Mouse (Mus musculus): ENCODE results near the gene Nat8f2. TPM values are rescaled to one million over a fixed set of nuclear protein-coding genes. Genes with fewer than 3 reads are reported as not detected.
"Not testable (repeated sequence)": the region's sequence is repeated elsewhere in the genome, so short reads cannot be mapped to it uniquely, and the experiment has no call there.

Gene Nat8f2
- total and polyA plus RNA-seq, 3 experiments: 0.06 to 0.12 TPM; not detected in 1

- peaks cover 6 to 7% of the 10 kb centered on the region in 2 experiments for H3K27me3 ChIP-seq (ENCODE audit: control insufficient read depth in 1 of 2, insufficient read depth in 2 of 2, low read length in 2 of 2)
- H3K9me3 ChIP-seq (replicated peaks; ENCODE audit: insufficient read depth, low read length): no peaks in the 10 kb centered on the region
- TF ChIP-seq MAX (IDR thresholded peaks at IDR 0.05; ENCODE audit: low read length) (no peak), CTCF (IDR thresholded peaks at IDR 0.05 in 2 of 3, conservative IDR thresholded peaks at IDR 0.05 in 1 of 3; ENCODE audit: control insufficient read depth in 1 of 3, insufficient read depth in 1 of 3, low read depth in 2 of 3, low read length in 3 of 3, poor library complexity in 1 of 3, severe bottlenecking in 1 of 3) (no peak), CHD1 (IDR thresholded peaks at IDR 0.05; ENCODE audit: low read depth, low read length) (no peak), TCF12 (IDR thresholded peaks at IDR 0.05; ENCODE audit: low read depth, low read length) (no peak), RAD21 (IDR thresholded peaks at IDR 0.05; ENCODE audit: low read depth, low read length) (no peak), POLR2A (IDR thresholded peaks at IDR 0.05; ENCODE audit: control insufficient read depth in 1 of 2, insufficient read depth in 1 of 2, low read depth in 1 of 2, low read length in 2 of 2, poor library complexity in 1 of 2) (no peak), USF2 (IDR thresholded peaks at IDR 0.05; ENCODE audit: borderline replicate concordance in 1 of 2, insufficient read depth in 1 of 2, low read depth in 1 of 2, low read length in 2 of 2) (no peak), USF1 (IDR thresholded peaks at IDR 0.05; ENCODE audit: low read depth, low read length) (no peak), SMC3 (IDR thresholded peaks at IDR 0.05; ENCODE audit: low read depth, low read length) (no peak)
- no peaks in the 10 kb centered on the region for H3K36me3 ChIP-seq (ENCODE audit: control insufficient read depth in 1 of 2, insufficient read depth in 2 of 2, low read length in 2 of 2)
- H3K9ac ChIP-seq (ENCODE audit: control insufficient read depth, low read depth, low read length, poor library complexity, severe bottlenecking): no peak overlapping the region
- H3K4me3 ChIP-seq (ENCODE audit: control insufficient read depth in 1 of 2, insufficient read depth in 1 of 2, low read depth in 2 of 2, low read length in 2 of 2): no peak overlapping the region
- no peaks in the 10 kb centered on the region for H3K79me2 ChIP-seq (ENCODE audit: control insufficient read depth, insufficient read depth, low read length, poor library complexity)
- DNase-seq (ENCODE audit: low read depth, low spot score): no peak
- no peaks in the 10 kb centered on the region for H3K4me1 ChIP-seq (ENCODE audit: control insufficient read depth in 1 of 2, insufficient read depth in 2 of 2, low read length in 2 of 2)
- H3K27ac ChIP-seq (ENCODE audit: control insufficient read depth, low read depth, low read length): no peak overlapping the region
Observed at GRCm38 (mm10) chr6:85884311-85884710, 15.4 kb upstream of the Nat8f2 start.

GRCm38 (mm10) chr6:85883246-85883645 lies 14.3 kb upstream of the Nat8f2 start:
- not testable (repeated sequence) for H3K27ac ChIP-seq (ENCODE audit: control insufficient read depth, low read depth, low read length); H3K79me2 ChIP-seq (ENCODE audit: control insufficient read depth, insufficient read depth, low read length, poor library complexity); H3K4me1 ChIP-seq (ENCODE audit: control insufficient read depth in 1 of 2, insufficient read depth in 2 of 2, low read length in 2 of 2); H3K36me3 ChIP-seq (ENCODE audit: control insufficient read depth in 1 of 2, insufficient read depth in 2 of 2, low read length in 2 of 2); H3K4me3 ChIP-seq (ENCODE audit: control insufficient read depth in 1 of 2, insufficient read depth in 1 of 2, low read depth in 2 of 2, low read length in 2 of 2); DNase-seq (ENCODE audit: low read depth, low spot score); H3K9ac ChIP-seq (ENCODE audit: control insufficient read depth, low read depth, low read length, poor library complexity, severe bottlenecking); H3K9me3 ChIP-seq (replicated peaks; ENCODE audit: insufficient read depth, low read length); H3K27me3 ChIP-seq (ENCODE audit: control insufficient read depth in 1 of 2, insufficient read depth in 2 of 2, low read length in 2 of 2)

- Histone ChIP-seq H3K9ac (ENCODE audit: control insufficient read depth, low read depth, low read length, poor library complexity, severe bottlenecking) (no peak overlapping the region), H3K79me2 (ENCODE audit: control insufficient read depth, insufficient read depth, low read length, poor library complexity) (no peaks in the 10 kb centered on the region), H3K4me3 (ENCODE audit: control insufficient read depth in 1 of 2, insufficient read depth in 1 of 2, low read depth in 2 of 2, low read length in 2 of 2) (no peak overlapping the region), H3K27ac (ENCODE audit: control insufficient read depth, low read depth, low read length) (no peak overlapping the region), H3K27me3 (ENCODE audit: control insufficient read depth in 1 of 2, insufficient read depth in 2 of 2, low read length in 2 of 2) (no peaks in the 10 kb centered on the region; a peak in 1 of 4 replicates), H3K4me1 (ENCODE audit: control insufficient read depth in 1 of 2, insufficient read depth in 2 of 2, low read length in 2 of 2) (no peaks in the 10 kb centered on the region), H3K9me3 (replicated peaks; ENCODE audit: insufficient read depth, low read length) (no peaks in the 10 kb centered on the region), H3K36me3 (ENCODE audit: control insufficient read depth in 1 of 2, insufficient read depth in 2 of 2, low read length in 2 of 2) (no peaks in the 10 kb centered on the region)
- TF ChIP-seq MAZ (IDR thresholded peaks at IDR 0.05; ENCODE audit: low read depth, low read length) (no peak), BHLHE40 (IDR thresholded peaks at IDR 0.05; ENCODE audit: borderline replicate concordance, low read depth, low read length) (no peak), TCF12 (IDR thresholded peaks at IDR 0.05; ENCODE audit: low read depth, low read length) (no peak), ZKSCAN1 (IDR thresholded peaks at IDR 0.05; ENCODE audit: low read depth, low read length) (no peak), MAFK (IDR thresholded peaks at IDR 0.05; ENCODE audit: borderline replicate concordance, low read depth, low read length) (no peak), ZMIZ1 (IDR thresholded peaks at IDR 0.05; ENCODE audit: low read depth, low read length) (no peak), POLR2A (IDR thresholded peaks at IDR 0.05; ENCODE audit: control insufficient read depth in 1 of 2, insufficient read depth in 1 of 2, low read depth in 1 of 2, low read length in 2 of 2, poor library complexity in 1 of 2) (no peak), SMC3 (IDR thresholded peaks at IDR 0.05; ENCODE audit: low read depth, low read length) (no peak)
- peak; percentile 29 for DNase-seq (ENCODE audit: low read depth, low spot score)
Observed at GRCm38 (mm10) chr6:85867726-85868690, 950 bp downstream of the Nat8f2 start.

GRCm38 (mm10) chr6:85866995-85867394 lies 2.0 kb downstream of the Nat8f2 start:
- not testable (repeated sequence) for H3K4me1 ChIP-seq (ENCODE audit: control insufficient read depth in 1 of 2, insufficient read depth in 2 of 2, low read length in 2 of 2); H3K27ac ChIP-seq (ENCODE audit: control insufficient read depth, low read depth, low read length); H3K27me3 ChIP-seq (ENCODE audit: control insufficient read depth in 1 of 2, insufficient read depth in 2 of 2, low read length in 2 of 2); DNase-seq (ENCODE audit: low read depth, low spot score); H3K9me3 ChIP-seq (replicated peaks; ENCODE audit: insufficient read depth, low read length); H3K4me3 ChIP-seq (ENCODE audit: control insufficient read depth in 1 of 2, insufficient read depth in 1 of 2, low read depth in 2 of 2, low read length in 2 of 2); H3K79me2 ChIP-seq (ENCODE audit: control insufficient read depth, insufficient read depth, low read length, poor library complexity); H3K9ac ChIP-seq (ENCODE audit: control insufficient read depth, low read depth, low read length, poor library complexity, severe bottlenecking); H3K36me3 ChIP-seq (ENCODE audit: control insufficient read depth in 1 of 2, insufficient read depth in 2 of 2, low read length in 2 of 2)
